Mouse (Mus musculus) G1E (cell line): ENCODE results near the gene Rxfp1. TPM values are rescaled to one million over a fixed set of nuclear protein-coding genes. Genes with fewer than 3 reads are reported as not detected.

Experiments used
- ATAC-seq: 2 replicates; pipeline ENCODE4 v1.8.0; 2016; ENCODE audit warnings: mild to moderate bottlenecking; ENCODE audit not compliant: insufficient number of reproducible peaks, poor library complexity, low FRiP score, severe bottlenecking; ENCODE audit errors: extremely low read depth
- DNase-seq: peaks from one replicate; pipeline ENCODE4 v3.0.0; 2012; ENCODE audit warnings: low spot score
- H3K27me3 ChIP-seq: 2 replicates; pipeline ENCODE4 v1.6.1; 2012; ENCODE audit warnings: mild to moderate bottlenecking, low read length, inconsistent platforms; ENCODE audit not compliant: insufficient read depth
- H3K36me3 ChIP-seq: replicated peaks from 2 replicates; pipeline ENCODE3; 2012; ENCODE audit warnings: mild to moderate bottlenecking, inconsistent platforms
- H3K4me1 ChIP-seq: 2 replicates; pipeline ENCODE4 v1.6.1; 2012; ENCODE audit warnings: low read depth, low read length, inconsistent platforms, mixed read lengths; ENCODE audit not compliant: insufficient read depth
- H3K4me3 ChIP-seq: 2 replicates; pipeline ENCODE4 v1.5.1; 2012; ENCODE audit warnings: low read depth, mild to moderate bottlenecking, inconsistent platforms, low read length, moderate library complexity, mixed read lengths
- H3K9me3 ChIP-seq: replicated peaks from 2 replicates; pipeline ENCODE4 v1.6.1; 2012; ENCODE audit warnings: inconsistent platforms
- CTCF ChIP-seq: IDR thresholded peaks from 2 replicates; pipeline ENCODE4 v1.5.1; 2012; ENCODE audit warnings: low read depth, low read length, inconsistent platforms, mixed read lengths
- GATA1 ChIP-seq: IDR thresholded peaks from 2 replicates; pipeline ENCODE4 v1.6.1; 2012; ENCODE audit warnings: borderline replicate concordance, low read length, inconsistent platforms, mixed read lengths
- GATA2 ChIP-seq: IDR thresholded peaks from 2 replicates; pipeline ENCODE4 v1.6.1; 2012; ENCODE audit warnings: low read depth, low read length, inconsistent platforms, borderline replicate concordance
- POLR2AphosphoS5 ChIP-seq: IDR thresholded peaks from 2 replicates; pipeline ENCODE4 v1.6.1; 2012; ENCODE audit warnings: low read depth, low read length, inconsistent platforms; ENCODE audit not compliant: insufficient replicate concordance
- TAL1 ChIP-seq: conservative IDR thresholded peaks from 2 replicates; pipeline ENCODE4 v1.6.1; 2012; ENCODE audit warnings: low read depth, low read length, inconsistent platforms, mixed read lengths
- polyA plus RNA-seq: library from polyadenylated mRNA; stranded (reverse); fragments of >175 nt; gene quantifications from 2 replicates; pipeline ENCODE4 v1.2.3, GENCODE M21; 2012
- total RNA-seq, 2 experiments: library from RNA; stranded (forward) in 1 of 2; stranded (reverse) in 1 of 2; fragments of 200-1000 nt in 1 of 2; fragments of >200 nt in 1 of 2; fragmentation: Nextera tagmentation in 1 of 2; gene quantifications; 2 replicates each; pipeline ENCODE4 v1.2.3; 2014 to 2017

Rxfp1 gene
- total and polyA plus RNA-seq, 3 experiments: 0.38 TPM; not detected in 2

- H3K36me3 ChIP-seq: no peaks in the 10 kb centered on the region
- DNase-seq: no peak
- H3K9me3 ChIP-seq: no peaks in the 10 kb centered on the region
- TF ChIP-seq POLR2AphosphoS5: no peak
- no peak for TF ChIP-seq TAL1
- TF ChIP-seq CTCF: no peak
- no peak for TF ChIP-seq GATA1
- no peak for TF ChIP-seq GATA2
- H3K27me3 ChIP-seq: peaks cover 13% of the 10 kb centered on the region
- ATAC-seq: no peak
- H3K4me3 ChIP-seq: no peak overlapping the region
- H3K4me1 ChIP-seq: no peaks in the 10 kb centered on the region
These were observed 7.4 kb upstream of the Rxfp1 start for GRCm38 (mm10) chr3:79745101-79745500.

GRCm38 (mm10) chr3:79744415-79744814 lies 6.7 kb upstream of the Rxfp1 start:
- Histone ChIP-seq H3K36me3 (no peaks in the 10 kb centered on the region), H3K4me3 (no peak overlapping the region), H3K27me3 (peaks cover 13% of the 10 kb centered on the region), H3K9me3 (no peaks in the 10 kb centered on the region), H3K4me1 (no peaks in the 10 kb centered on the region)
- TF ChIP-seq GATA1: no peak
- TF ChIP-seq TAL1: no peak
- no peak for TF ChIP-seq POLR2AphosphoS5
- no peak for TF ChIP-seq CTCF
- TF ChIP-seq GATA2: no peak
- DNase-seq (no peak), ATAC-seq (no peak)

- DNase-seq: no peak
- Histone ChIP-seq H3K4me1 (no peaks in the 10 kb centered on the region), H3K4me3 (no peak overlapping the region), H3K36me3 (no peaks in the 10 kb centered on the region), H3K9me3 (no peaks in the 10 kb centered on the region), H3K27me3 (peaks cover 8% of the 10 kb centered on the region; the same call in 1 of the 2 replicates)
- TF ChIP-seq GATA1: no peak
- no peak for TF ChIP-seq TAL1
- no peak for TF ChIP-seq CTCF
- TF ChIP-seq POLR2AphosphoS5: no peak
- no peak for TF ChIP-seq GATA2
- no peak for ATAC-seq
These were observed 2.7 kb upstream of the Rxfp1 start for GRCm38 (mm10) chr3:79740351-79740750.

DNA sequence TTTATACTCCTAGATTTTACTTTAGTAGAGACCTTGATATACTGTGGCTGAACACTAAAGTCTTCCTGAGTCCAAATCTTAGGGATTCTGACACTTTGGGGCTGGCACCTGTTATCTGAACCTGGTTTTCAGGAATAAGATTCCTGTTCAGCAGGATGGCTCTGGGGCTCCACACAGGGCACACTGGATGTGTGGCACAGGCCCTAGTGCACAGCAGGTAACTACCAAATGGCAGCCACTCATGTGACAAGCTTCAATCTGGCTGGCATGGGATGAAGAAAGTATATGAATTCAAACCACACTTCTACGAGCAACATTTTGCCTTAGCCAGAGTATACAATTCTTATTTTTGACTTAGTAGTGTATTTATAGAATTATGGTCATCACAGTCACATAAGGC lies 771 bp upstream of the Rxfp1 start:
- no peak for ATAC-seq
- no peaks in the 10 kb centered on the region for H3K4me1 ChIP-seq
- H3K4me3 ChIP-seq: no peak overlapping the region
- H3K9me3 ChIP-seq: no peaks in the 10 kb centered on the region
- H3K36me3 ChIP-seq: no peaks in the 10 kb centered on the region
- no peak for TF ChIP-seq TAL1
- TF ChIP-seq GATA2: no peak
- TF ChIP-seq CTCF: no peak
- peaks cover 7% of the 10 kb centered on the region; the same call in 1 of the 2 replicates for H3K27me3 ChIP-seq
- DNase-seq: no peak

- DNase-seq: no peak
These were observed 11.1 kb downstream of the Rxfp1 start for GRCm38 (mm10) chr3:79726506-79727075.

DNA sequence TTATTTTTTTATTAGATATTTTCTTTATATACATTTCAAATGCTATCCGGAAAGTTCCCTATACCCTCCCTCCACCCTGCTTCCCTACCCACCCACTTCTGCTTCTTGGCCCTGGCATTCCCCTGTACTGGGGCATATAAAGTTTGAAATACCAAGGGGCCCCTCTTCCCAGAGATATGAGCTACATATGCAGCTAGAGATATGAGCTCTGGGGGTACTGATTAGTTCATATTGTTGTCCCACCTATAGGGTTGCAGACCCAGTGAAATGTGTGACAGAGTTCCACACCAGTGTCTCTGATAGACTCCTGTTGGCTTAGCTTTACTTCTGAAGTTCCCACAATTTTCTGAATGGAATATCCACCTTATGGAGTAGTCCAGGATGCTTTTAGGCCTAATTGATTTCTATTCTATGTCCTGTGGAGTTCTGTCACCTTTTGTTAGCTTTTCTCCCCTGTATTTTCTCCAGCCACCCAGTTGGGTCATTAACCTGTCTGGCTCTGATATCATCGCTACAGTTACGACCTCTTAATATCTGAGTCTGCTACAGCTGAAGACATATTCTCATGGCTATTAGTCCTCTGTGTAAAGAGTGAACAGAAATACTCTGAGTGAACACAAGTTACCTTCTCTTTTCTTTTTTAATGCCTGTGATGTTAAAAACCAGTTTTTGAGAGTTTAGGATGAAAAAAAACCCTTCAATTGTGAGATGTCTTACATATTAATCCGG lies 16.8 kb downstream of the Rxfp1 start:
- no peak overlapping the region for H3K4me3 ChIP-seq
- no peaks in the 10 kb centered on the region for H3K9me3 ChIP-seq
- H3K4me1 ChIP-seq: no peaks in the 10 kb centered on the region
- no peak for DNase-seq
- H3K27me3 ChIP-seq: peaks cover 6% of the 10 kb centered on the region; the same call in 1 of the 2 replicates
- TF ChIP-seq TAL1: no peak
- TF ChIP-seq GATA2: no peak
- no peak for TF ChIP-seq GATA1
- no peak for TF ChIP-seq CTCF
- TF ChIP-seq POLR2AphosphoS5: no peak
- ATAC-seq: no peak
- H3K36me3 ChIP-seq: no peaks in the 10 kb centered on the region

More at GRCm38 (mm10) chr3:79726506-79727075, 11.1 kb downstream of the Rxfp1 start:
- Histone ChIP-seq H3K4me1 (no peaks in the 10 kb centered on the region), H3K36me3 (no peaks in the 10 kb centered on the region), H3K27me3 (peaks cover 13% of the 10 kb centered on the region), H3K4me3 (no peak overlapping the region), H3K9me3 (no peaks in the 10 kb centered on the region)
- no peak for TF ChIP-seq GATA2
- TF ChIP-seq CTCF: no peak
- TF ChIP-seq POLR2AphosphoS5: no peak
- no peak for TF ChIP-seq GATA1
- ATAC-seq: no peak
